ENCODE assay signal across 22 mouse cellular contexts in genomic region chr14:97945471-97945870, GRCm38 (mm10).
A peak's percentile ranks its signal among the peaks of the same experiment; 100 is the strongest.
DNase-seq lines count a peak whose midpoint lies in the region; ATAC-seq lines count a peak whose summit lies in the region.
"Had no signal": no experiment of that assay in that cellular context is flagged by ENCODE, and none has a peak within 500 bp of the region (broad histone marks: within the 10 kb centered on the region; RNA-seq: fewer than 3 reads in every experiment).

No protein-coding gene starts in this region.

- no peaks in the 10 kb centered on the region for H3K27me3 ChIP-seq in neural tube, embryonic 13.5 days
- no peaks in the 10 kb centered on the region for H3K27me3 ChIP-seq in neural tube, embryonic 15.5 days (replicated peaks)
- H3K27me3 ChIP-seq: embryonic facial prominence, embryonic 13.5 days; embryonic facial prominence, embryonic 15.5 days; forebrain, embryonic 12.5 days; Patski had no signal

- H3K9ac ChIP-seq in neural tube, embryonic 13.5 days = no peak overlapping the region
- no peak overlapping the region for H3K9ac ChIP-seq in neural tube, embryonic 15.5 days (replicated peaks)
- H3K9ac ChIP-seq: embryonic facial prominence, embryonic 13.5 days; embryonic facial prominence, embryonic 15.5 days; forebrain, embryonic 12.5 days had no signal

- WGBS in neural tube, embryonic 13.5 days = 19% methylated on average over 2 of the region's 2 CpGs
- 23% methylated on average over 2 of the region's 2 CpGs for WGBS in neural tube, embryonic 15.5 days

- no peak overlapping the region for H3K4me3 ChIP-seq in neural tube, embryonic 13.5 days
- no peak overlapping the region for H3K4me3 ChIP-seq in neural tube, embryonic 15.5 days (replicated peaks)
- H3K4me3 ChIP-seq: embryonic facial prominence, embryonic 13.5 days; embryonic facial prominence, embryonic 15.5 days; erythroblast, embryonic 14.5 days; forebrain, embryonic 10.5 days; forebrain, embryonic 12.5 days had no signal

- ATAC-seq in neural tube, embryonic 13.5 days (ENCODE audit: low read depth) = peak; percentile 50; the same call in 1 of the 2 replicates
- no peak for ATAC-seq in neural tube, embryonic 15.5 days (ENCODE audit: low FRiP score)
- ATAC-seq: activated CD4-positive, CD25-positive, alpha-beta regulatory T cell, adult 4 months; Patski had no signal

- H3K27ac ChIP-seq in neural tube, embryonic 13.5 days (replicated peaks) = 0 out of 2 replicates have a peak overlapping the region, but pooled peaks have one; percentile 54
- no peak overlapping the region for H3K27ac ChIP-seq in neural tube, embryonic 15.5 days (replicated peaks)
- H3K27ac ChIP-seq: embryonic facial prominence, embryonic 13.5 days; embryonic facial prominence, embryonic 15.5 days; forebrain, embryonic 10.5 days; forebrain, embryonic 12.5 days had no signal

- H3K4me1 ChIP-seq in neural tube, embryonic 13.5 days (replicated peaks) = peaks cover 12% of the 10 kb centered on the region
- H3K4me1 ChIP-seq in neural tube, embryonic 15.5 days = no peaks in the 10 kb centered on the region
- H3K4me1 ChIP-seq: embryonic facial prominence, embryonic 13.5 days; embryonic facial prominence, embryonic 15.5 days had no signal

- DNase-seq in left cerebral cortex, postnatal 4 days = peak; percentile 3
- DNase-seq in left cerebral cortex, postnatal 25 days (ENCODE audit: low spot score in 2 of 2) = no peak
- no peak for DNase-seq in MN1 (ENCODE audit: low spot score)
- DNase-seq: adrenal gland, adult 8-10 months; adrenal gland, postnatal 14 days; adrenal gland, postnatal 36 days; cerebellum, adult 11 months; cerebellum, adult 18-20 months; cerebellum, adult 8-10 months; cerebellum, adult 9-11 months; cerebellum, postnatal 14 days; cerebellum, postnatal 36 days; embryo, embryonic 11 days had no signal

- intact Hi-C loops in left cerebral cortex, postnatal 4 days (cut with DNase I) = no loop called here
- intact Hi-C loops in left cerebral cortex, postnatal 25 days (cut with DNase I) = no loop called here

- H3K9me3 ChIP-seq in neural tube, embryonic 13.5 days = no peaks in the 10 kb centered on the region
- H3K9me3 ChIP-seq in neural tube, embryonic 15.5 days (replicated peaks) = no peaks in the 10 kb centered on the region
- H3K9me3 ChIP-seq: embryonic facial prominence, embryonic 13.5 days; embryonic facial prominence, embryonic 15.5 days; forebrain, embryonic 10.5 days; forebrain, embryonic 12.5 days had no signal

- H3K36me3 ChIP-seq in neural tube, embryonic 13.5 days = no peaks in the 10 kb centered on the region
- H3K36me3 ChIP-seq in neural tube, embryonic 15.5 days = no peaks in the 10 kb centered on the region
- H3K36me3 ChIP-seq: embryonic facial prominence, embryonic 13.5 days; embryonic facial prominence, embryonic 15.5 days; forebrain, embryonic 12.5 days had no signal

- no peak overlapping the region for H3K4me2 ChIP-seq in neural tube, embryonic 13.5 days
- H3K4me2 ChIP-seq in neural tube, embryonic 15.5 days = no peak overlapping the region
- H3K4me2 ChIP-seq: embryonic facial prominence, embryonic 13.5 days; embryonic facial prominence, embryonic 15.5 days; forebrain, embryonic 12.5 days had no signal
